Mouse (Mus musculus): ENCODE measurements at regions not wholly inside any gene's neighbourhood (a gene's known extent, or its start where the extent isn't known, plus 50 kb on each side); places are given as distances from the start of the nearest gene placed in this dataset.

GRCm38 (mm10) chr2:55817273-55817672 is 381.5 kb downstream of the Kcnj3 start:
- ATAC-seq, result no peak
- TF ChIP-seq CTCF (IDR thresholded peaks at IDR 0.05; ENCODE audit: low read depth), result no peak

DNA sequence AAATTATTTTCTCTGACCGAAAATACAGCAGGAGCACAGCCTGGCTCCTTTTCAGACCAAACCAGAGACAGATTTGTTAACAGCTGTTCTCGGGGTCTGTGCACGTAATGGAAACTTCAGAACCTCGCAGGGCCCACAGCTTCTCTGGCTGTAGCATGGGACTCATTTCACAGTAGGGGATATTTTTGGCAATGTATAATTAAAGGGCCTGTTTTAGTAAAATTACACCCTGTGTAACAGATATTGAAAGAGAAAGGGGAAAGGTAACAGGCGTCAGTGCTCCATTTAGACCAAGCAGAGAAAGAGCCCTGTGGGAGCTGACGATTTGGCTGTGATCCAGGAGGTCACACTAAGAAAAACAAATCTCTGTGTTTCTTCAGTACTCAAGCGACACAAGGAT is 382.4 kb downstream of the Kcnj3 start:
- no peak overlapping the region for H3K4me3 ChIP-seq (ENCODE audit: low read depth, low read length)
- H3K27ac ChIP-seq (ENCODE audit: low read depth, low read length), result no peak overlapping the region
- ATAC-seq, result no peak
- 47% methylated on average over 7 of the region's 7 CpGs for WGBS
- H3K4me1 ChIP-seq (replicated peaks; ENCODE audit: control insufficient read depth, insufficient read depth, low read length), result no peaks in the 10 kb centered on the region
- H3K27me3 ChIP-seq (replicated peaks; ENCODE audit: control insufficient read depth, insufficient read depth, low read length), result no peaks in the 10 kb centered on the region
- H3K4me2 ChIP-seq (replicated peaks; ENCODE audit: low read depth), result no peak overlapping the region
- H3K9me3 ChIP-seq (ENCODE audit: control insufficient read depth), result no peaks in the 10 kb centered on the region
- H3K36me3 ChIP-seq (ENCODE audit: control insufficient read depth, insufficient read depth), result no peaks in the 10 kb centered on the region
- H3K9ac ChIP-seq (ENCODE audit: low read depth, low read length), result no peak overlapping the region
- TF ChIP-seq CTCF (IDR thresholded peaks at IDR 0.05; ENCODE audit: low read depth), result no peak

More at GRCm38 (mm10) chr2:55817273-55817672, 381.5 kb downstream of the Kcnj3 start:
- H3K4me3 ChIP-seq (ENCODE audit: low read depth, low read length), result no peak overlapping the region
- H3K4me2 ChIP-seq (replicated peaks; ENCODE audit: low read depth), result no peak overlapping the region
- WGBS, result 88% methylated on average over 1 of the region's 1 CpGs
- H3K9me3 ChIP-seq (ENCODE audit: control insufficient read depth), result no peaks in the 10 kb centered on the region
- H3K27me3 ChIP-seq (replicated peaks; ENCODE audit: control insufficient read depth, insufficient read depth, low read length), result no peaks in the 10 kb centered on the region
- H3K9ac ChIP-seq (ENCODE audit: low read depth, low read length), result no peak overlapping the region
- H3K4me1 ChIP-seq (replicated peaks; ENCODE audit: control insufficient read depth, insufficient read depth, low read length), result no peaks in the 10 kb centered on the region
- H3K27ac ChIP-seq (ENCODE audit: low read depth, low read length), result no peak overlapping the region
- H3K36me3 ChIP-seq (ENCODE audit: control insufficient read depth, insufficient read depth), result no peaks in the 10 kb centered on the region

DNA sequence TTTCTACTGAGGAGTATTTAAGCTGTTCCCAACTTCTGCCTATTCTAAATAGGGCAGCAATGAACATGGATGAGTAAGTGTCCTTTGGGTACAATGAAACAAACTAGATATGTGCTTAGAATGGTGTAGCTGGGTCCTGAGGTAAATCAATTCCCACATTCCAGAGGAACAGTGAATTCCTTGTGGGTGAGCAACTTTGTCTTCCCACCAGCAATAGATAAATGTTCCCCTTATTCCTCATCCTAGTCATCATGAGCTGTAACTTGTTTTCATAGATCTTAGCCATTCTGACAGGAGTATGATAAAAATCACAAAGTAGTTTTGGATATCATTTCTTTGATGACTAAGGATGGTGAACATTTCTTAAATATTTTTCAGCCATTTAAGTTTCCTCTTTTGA is 387.0 kb downstream of the Kcnj3 start:
- no peaks in the 10 kb centered on the region for H3K9me3 ChIP-seq (ENCODE audit: control insufficient read depth)
- no peaks in the 10 kb centered on the region for H3K4me1 ChIP-seq (replicated peaks; ENCODE audit: control insufficient read depth, insufficient read depth, low read length)
- H3K27me3 ChIP-seq (replicated peaks; ENCODE audit: control insufficient read depth, insufficient read depth, low read length), result no peaks in the 10 kb centered on the region
- H3K9ac ChIP-seq (ENCODE audit: low read depth, low read length), result no peak overlapping the region
- no peak for TF ChIP-seq CTCF (IDR thresholded peaks at IDR 0.05; ENCODE audit: low read depth)
- no peak overlapping the region for H3K27ac ChIP-seq (ENCODE audit: low read depth, low read length)
- H3K4me2 ChIP-seq (replicated peaks; ENCODE audit: low read depth), result no peak overlapping the region
- no peaks in the 10 kb centered on the region for H3K36me3 ChIP-seq (ENCODE audit: control insufficient read depth, insufficient read depth)
- H3K4me3 ChIP-seq (ENCODE audit: low read depth, low read length), result no peak overlapping the region
- ATAC-seq, result no peak

GRCm38 (mm10) chr2:55841521-55841920 is 405.8 kb downstream of the Kcnj3 start:
- no peak overlapping the region for H3K4me2 ChIP-seq (replicated peaks; ENCODE audit: low read depth)
- peak; percentile 57 for TF ChIP-seq CTCF (IDR thresholded peaks at IDR 0.05; ENCODE audit: low read depth)
- no peak overlapping the region for H3K4me3 ChIP-seq (ENCODE audit: low read depth, low read length)
- H3K9ac ChIP-seq (ENCODE audit: low read depth, low read length), result no peak overlapping the region
- H3K27ac ChIP-seq (ENCODE audit: low read depth, low read length), result no peak overlapping the region
- H3K4me1 ChIP-seq (replicated peaks; ENCODE audit: control insufficient read depth, insufficient read depth, low read length), result no peaks in the 10 kb centered on the region
- 42% methylated on average over 1 of the region's 1 CpGs for WGBS
- ATAC-seq, result no peak
- no peaks in the 10 kb centered on the region for H3K36me3 ChIP-seq (ENCODE audit: control insufficient read depth, insufficient read depth)
- no peaks in the 10 kb centered on the region for H3K27me3 ChIP-seq (replicated peaks; ENCODE audit: control insufficient read depth, insufficient read depth, low read length)
- H3K9me3 ChIP-seq (ENCODE audit: control insufficient read depth), result no peaks in the 10 kb centered on the region

DNA sequence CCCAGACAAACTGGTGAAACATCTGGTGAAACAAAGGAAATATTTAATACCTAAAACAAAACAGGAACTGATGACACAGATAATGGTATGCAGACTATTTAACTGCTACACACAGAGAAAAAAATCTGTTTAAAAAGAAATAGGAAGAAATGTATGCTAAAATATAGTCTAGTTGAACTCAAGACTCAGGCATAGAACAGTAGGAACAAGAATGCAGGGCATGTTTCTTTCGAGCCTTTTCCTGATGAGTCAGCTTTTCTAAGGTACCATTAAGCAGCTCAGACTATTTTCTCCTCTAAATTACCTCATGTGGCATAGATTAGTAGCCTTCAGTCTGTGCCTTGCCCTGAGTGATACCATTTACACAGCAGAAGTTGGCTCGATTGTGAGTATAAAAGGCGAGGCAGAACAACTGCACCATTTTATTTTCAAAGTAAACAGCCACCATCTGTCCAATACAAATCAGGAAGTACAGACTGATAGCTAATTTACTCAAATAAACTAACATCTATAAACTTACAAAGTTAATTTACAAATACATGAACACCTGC is 411.1 kb downstream of the Kcnj3 start:
- H3K9me3 ChIP-seq (ENCODE audit: control insufficient read depth), result no peaks in the 10 kb centered on the region
- no peaks in the 10 kb centered on the region for H3K36me3 ChIP-seq (ENCODE audit: control insufficient read depth, insufficient read depth)
- H3K4me2 ChIP-seq (replicated peaks; ENCODE audit: low read depth), result no peak overlapping the region
- ATAC-seq, result peak; percentile 36; the same call in 1 of the 2 replicates
- TF ChIP-seq CTCF (IDR thresholded peaks at IDR 0.05; ENCODE audit: low read depth), result no peak
- no peak overlapping the region for H3K27ac ChIP-seq (ENCODE audit: low read depth, low read length)
- 29% methylated on average over 3 of the region's 3 CpGs for WGBS
- no peaks in the 10 kb centered on the region for H3K4me1 ChIP-seq (replicated peaks; ENCODE audit: control insufficient read depth, insufficient read depth, low read length)
- H3K9ac ChIP-seq (ENCODE audit: low read depth, low read length), result no peak overlapping the region
- no peaks in the 10 kb centered on the region for H3K27me3 ChIP-seq (replicated peaks; ENCODE audit: control insufficient read depth, insufficient read depth, low read length)
- no peak overlapping the region for H3K4me3 ChIP-seq (ENCODE audit: low read depth, low read length)

GRCm38 (mm10) chr2:55862479-55862878 is 426.7 kb downstream of the Kcnj3 start:
- no peak overlapping the region for H3K27ac ChIP-seq (ENCODE audit: low read depth, low read length)
- H3K9me3 ChIP-seq (ENCODE audit: control insufficient read depth), result no peaks in the 10 kb centered on the region
- H3K4me3 ChIP-seq (ENCODE audit: low read depth, low read length), result no peak overlapping the region
- no peaks in the 10 kb centered on the region for H3K4me1 ChIP-seq (replicated peaks; ENCODE audit: control insufficient read depth, insufficient read depth, low read length)
- H3K9ac ChIP-seq (ENCODE audit: low read depth, low read length), result no peak overlapping the region
- ATAC-seq, result no peak
- H3K4me2 ChIP-seq (replicated peaks; ENCODE audit: low read depth), result no peak overlapping the region
- no peaks in the 10 kb centered on the region for H3K36me3 ChIP-seq (ENCODE audit: control insufficient read depth, insufficient read depth)
- 36% methylated on average over 1 of the region's 1 CpGs for WGBS
- no peak for TF ChIP-seq CTCF (IDR thresholded peaks at IDR 0.05; ENCODE audit: low read depth)
- H3K27me3 ChIP-seq (replicated peaks; ENCODE audit: control insufficient read depth, insufficient read depth, low read length), result no peaks in the 10 kb centered on the region

DNA sequence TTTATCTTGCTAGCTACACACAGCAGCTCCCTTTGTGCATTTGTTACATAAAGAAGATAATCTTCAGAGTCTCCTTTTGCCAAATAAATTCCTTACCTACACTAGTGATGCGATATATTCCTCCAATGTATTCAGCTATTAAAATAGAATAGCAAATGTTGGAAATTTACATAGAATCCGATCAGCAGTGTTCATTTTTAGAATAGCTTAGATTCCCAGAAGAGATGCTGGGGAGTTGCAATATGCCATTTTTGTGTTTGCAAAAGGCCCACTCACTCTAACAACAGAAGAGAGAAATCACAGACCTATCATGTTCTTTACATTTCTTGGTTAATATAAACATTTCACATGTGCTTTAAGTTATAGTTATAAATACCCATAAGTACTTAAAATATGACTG is 454.2 kb downstream of the Kcnj3 start:
- WGBS, result 72% methylated on average over 2 of the region's 2 CpGs

More for the DNA sequence above, 454.2 kb downstream of the Kcnj3 start:
- Histone ChIP-seq H3K9me3 (ENCODE audit: control insufficient read depth) (no peaks in the 10 kb centered on the region), H3K9ac (ENCODE audit: low read depth, low read length) (no peak overlapping the region), H3K4me1 (replicated peaks; ENCODE audit: control insufficient read depth, insufficient read depth, low read length) (no peaks in the 10 kb centered on the region), H3K36me3 (ENCODE audit: control insufficient read depth, insufficient read depth) (no peaks in the 10 kb centered on the region), H3K4me3 (ENCODE audit: low read depth, low read length) (no peak overlapping the region), H3K4me2 (replicated peaks; ENCODE audit: low read depth) (no peak overlapping the region), H3K27me3 (replicated peaks; ENCODE audit: control insufficient read depth, insufficient read depth, low read length) (no peaks in the 10 kb centered on the region), H3K27ac (ENCODE audit: low read depth, low read length) (no peak overlapping the region)
- TF ChIP-seq CTCF (IDR thresholded peaks at IDR 0.05; ENCODE audit: low read depth), result no peak
- ATAC-seq, result no peak

Data from intestine, postnatal 0 days (tissue).